In genomic region chr7:72503756-72504155, GRCm38 (mm10) we compare ENCODE assay signal across 10 mouse cellular contexts.
"Had no signal": no experiment of that assay in that cellular context is flagged by ENCODE, and none has a peak within 500 bp of the region (broad histone marks: within the 10 kb centered on the region; RNA-seq: fewer than 3 reads in every experiment).

No protein-coding gene starts in this region.

- H3K9ac ChIP-seq: limb, embryonic 12.5 days; liver, embryonic 14.5 days; midbrain, embryonic 12.5 days; stomach, embryonic 15.5 days had no signal

- H3K4me2 ChIP-seq: limb, embryonic 12.5 days; midbrain, embryonic 12.5 days; stomach, embryonic 15.5 days had no signal

- H3K36me3 ChIP-seq: limb, embryonic 12.5 days; midbrain, embryonic 12.5 days; stomach, embryonic 15.5 days had no signal

- H3K9me3 ChIP-seq: limb, embryonic 12.5 days; midbrain, embryonic 12.5 days; stomach, embryonic 15.5 days had no signal

- H3K4me1 ChIP-seq: midbrain, embryonic 12.5 days; stomach, embryonic 15.5 days had no signal

- DNase-seq: lung, adult 18-20 months; right cerebral cortex, postnatal 14 days; thymus, adult 2 months; thymus, postnatal 25 days had no signal

- H3K27me3 ChIP-seq: limb, embryonic 12.5 days; midbrain, embryonic 12.5 days; stomach, embryonic 15.5 days had no signal

- H3K27ac ChIP-seq: kidney, postnatal 0 days; layer of hippocampus, adult 2 months; liver, embryonic 14.5 days; midbrain, embryonic 12.5 days; stomach, embryonic 15.5 days had no signal

- H3K4me3 ChIP-seq: layer of hippocampus, adult 2 months; limb, embryonic 12.5 days; midbrain, embryonic 12.5 days; stomach, embryonic 15.5 days had no signal
